Mouse (Mus musculus): ENCODE data around the gene Smco1.
A peak's percentile ranks its signal among the peaks of the same experiment; 100 is the strongest.
"Not testable (repeated sequence)": the region's sequence is repeated elsewhere in the genome, so short reads cannot be mapped to it uniquely, and the experiment has no call there.

The Smco1 gene

GRCm38 (mm10) chr16:32246952-32247370 lies 24.3 kb upstream of the Smco1 start, which contains the start of the genes Fbxo45 and Wdr53:
Gene Fbxo45 (minus strand): TSS chr16:32247158.
Gene Wdr53 (plus strand): TSS chr16:32247227.
- H3K9me3 ChIP-seq (ENCODE audit: low read length): no peaks in the 10 kb centered on the region
- H3K27me3 ChIP-seq (ENCODE audit: insufficient read depth, low read length): no peaks in the 10 kb centered on the region
- TF ChIP-seq NANOG (IDR thresholded peaks at IDR 0.05; ENCODE audit: borderline replicate concordance, low read length) (no peak), CTCF (conservative IDR thresholded peaks at IDR 0.05; ENCODE audit: low read length) (no peak), POU5F1 (IDR thresholded peaks at IDR 0.05; ENCODE audit: borderline replicate concordance, low read length) (no peak)
- H3K36me3 ChIP-seq (ENCODE audit: insufficient read depth, low read length): peaks cover 28% of the 10 kb centered on the region
- H3K4me1 ChIP-seq (replicated peaks; ENCODE audit: low read depth, low read length): peaks cover 38% of the 10 kb centered on the region
- H3K4me3 ChIP-seq (replicated peaks; ENCODE audit: low read length): peak within 1 kb of the TSS; percentile 88

GRCm38 (mm10) chr16:32264225-32264624 lies 7.0 kb upstream of the Smco1 start:
- not testable (repeated sequence) for H3K9me3 ChIP-seq (ENCODE audit: low read length); H3K4me3 ChIP-seq (replicated peaks; ENCODE audit: low read length); H3K4me1 ChIP-seq (replicated peaks; ENCODE audit: low read depth, low read length); H3K27me3 ChIP-seq (ENCODE audit: insufficient read depth, low read length); H3K36me3 ChIP-seq (ENCODE audit: insufficient read depth, low read length)
- TF ChIP-seq CTCF (conservative IDR thresholded peaks at IDR 0.05; ENCODE audit: low read length): peak; percentile 39

- Histone ChIP-seq H3K4me1 (replicated peaks; ENCODE audit: low read depth, low read length) (peaks cover 34% of the 10 kb centered on the region), H3K4me3 (replicated peaks; ENCODE audit: low read length) (no peak overlapping the region), H3K9me3 (ENCODE audit: low read length) (no peaks in the 10 kb centered on the region), H3K27me3 (ENCODE audit: insufficient read depth, low read length) (no peaks in the 10 kb centered on the region), H3K36me3 (ENCODE audit: insufficient read depth, low read length) (no peaks in the 10 kb centered on the region)
- no peak for TF ChIP-seq NANOG (IDR thresholded peaks at IDR 0.05; ENCODE audit: borderline replicate concordance, low read length)
- TF ChIP-seq CTCF (conservative IDR thresholded peaks at IDR 0.05; ENCODE audit: low read length): peak; percentile 100
Measured at GRCm38 (mm10) chr16:32273338-32273737, 2.1 kb downstream of the Smco1 start.

- Histone ChIP-seq H3K4me1 (replicated peaks; ENCODE audit: low read depth, low read length) (peaks cover 42% of the 10 kb centered on the region), H3K4me3 (replicated peaks; ENCODE audit: low read length) (peak overlapping the region; percentile 37), H3K36me3 (ENCODE audit: insufficient read depth, low read length) (peaks cover 14% of the 10 kb centered on the region), H3K27me3 (ENCODE audit: insufficient read depth, low read length) (no peaks in the 10 kb centered on the region), H3K9me3 (ENCODE audit: low read length) (peaks cover 11% of the 10 kb centered on the region)
- no peak for TF ChIP-seq NANOG (IDR thresholded peaks at IDR 0.05; ENCODE audit: borderline replicate concordance, low read length)
- no peak for TF ChIP-seq CTCF (conservative IDR thresholded peaks at IDR 0.05; ENCODE audit: low read length)
- no peak for TF ChIP-seq POU5F1 (IDR thresholded peaks at IDR 0.05; ENCODE audit: borderline replicate concordance, low read length)
Measured at GRCm38 (mm10) chr16:32275041-32275440, 3.8 kb downstream of the Smco1 start.

- H3K36me3 ChIP-seq (ENCODE audit: insufficient read depth, low read length): peaks cover 21% of the 10 kb centered on the region
- peaks cover 19% of the 10 kb centered on the region for H3K9me3 ChIP-seq (ENCODE audit: low read length)
- no peak for TF ChIP-seq POU5F1 (IDR thresholded peaks at IDR 0.05; ENCODE audit: borderline replicate concordance, low read length)
- TF ChIP-seq CTCF (conservative IDR thresholded peaks at IDR 0.05; ENCODE audit: low read length): no peak
- no peak for TF ChIP-seq NANOG (IDR thresholded peaks at IDR 0.05; ENCODE audit: borderline replicate concordance, low read length)
- H3K4me3 ChIP-seq (replicated peaks; ENCODE audit: low read length): no peak overlapping the region
- H3K27me3 ChIP-seq (ENCODE audit: insufficient read depth, low read length): no peaks in the 10 kb centered on the region
- H3K4me1 ChIP-seq (replicated peaks; ENCODE audit: low read depth, low read length): peaks cover 42% of the 10 kb centered on the region
Measured at GRCm38 (mm10) chr16:32275830-32276229, 4.6 kb downstream of the Smco1 start.

GRCm38 (mm10) chr16:32277308-32278256 lies 6.3 kb downstream of the Smco1 start, which contains the start of gene Rnf168:
Gene Rnf168 (plus strand): TSS chr16:32277459.
- Histone ChIP-seq H3K9me3 (ENCODE audit: low read length) (peaks cover 23% of the 10 kb centered on the region), H3K4me1 (replicated peaks; ENCODE audit: low read depth, low read length) (peaks cover 50% of the 10 kb centered on the region), H3K4me3 (replicated peaks; ENCODE audit: low read length) (peak within 1 kb of the TSS; percentile 93), H3K36me3 (ENCODE audit: insufficient read depth, low read length) (peaks cover 38% of the 10 kb centered on the region), H3K27me3 (ENCODE audit: insufficient read depth, low read length) (no peaks in the 10 kb centered on the region)
- TF ChIP-seq POU5F1 (IDR thresholded peaks at IDR 0.05; ENCODE audit: borderline replicate concordance, low read length): 0 out of 2 replicates have a peak, but pooled peaks have one; percentile 68
- no peak for TF ChIP-seq CTCF (conservative IDR thresholded peaks at IDR 0.05; ENCODE audit: low read length)

- TF ChIP-seq POU5F1 (IDR thresholded peaks at IDR 0.05; ENCODE audit: borderline replicate concordance, low read length) (no peak), NANOG (IDR thresholded peaks at IDR 0.05; ENCODE audit: borderline replicate concordance, low read length) (no peak), CTCF (conservative IDR thresholded peaks at IDR 0.05; ENCODE audit: low read length) (no peak)
- peaks cover 46% of the 10 kb centered on the region for H3K36me3 ChIP-seq (ENCODE audit: insufficient read depth, low read length)
- no peaks in the 10 kb centered on the region for H3K27me3 ChIP-seq (ENCODE audit: insufficient read depth, low read length)
- peaks cover 23% of the 10 kb centered on the region for H3K9me3 ChIP-seq (ENCODE audit: low read length)
- peak overlapping the region; percentile 93 for H3K4me3 ChIP-seq (replicated peaks; ENCODE audit: low read length)
- peaks cover 53% of the 10 kb centered on the region for H3K4me1 ChIP-seq (replicated peaks; ENCODE audit: low read depth, low read length)
Measured at GRCm38 (mm10) chr16:32278396-32278795, 7.1 kb downstream of the Smco1 start.

- Histone ChIP-seq H3K4me1 (replicated peaks; ENCODE audit: low read depth, low read length) (peaks cover 62% of the 10 kb centered on the region), H3K4me3 (replicated peaks; ENCODE audit: low read length) (no peak overlapping the region), H3K36me3 (ENCODE audit: insufficient read depth, low read length) (peaks cover 64% of the 10 kb centered on the region), H3K27me3 (ENCODE audit: insufficient read depth, low read length) (no peaks in the 10 kb centered on the region), H3K9me3 (ENCODE audit: low read length) (peaks cover 23% of the 10 kb centered on the region)
- TF ChIP-seq CTCF (conservative IDR thresholded peaks at IDR 0.05; ENCODE audit: low read length) (no peak), NANOG (IDR thresholded peaks at IDR 0.05; ENCODE audit: borderline replicate concordance, low read length) (no peak), POU5F1 (IDR thresholded peaks at IDR 0.05; ENCODE audit: borderline replicate concordance, low read length) (no peak)
Measured at GRCm38 (mm10) chr16:32280211-32280610, 8.9 kb downstream of the Smco1 start.
